Mouse (Mus musculus) erythroid progenitor cell, adult 5-6 weeks (primary cell): ENCODE measurements around the gene Rpl32. TPM values are rescaled to one million over a fixed set of nuclear protein-coding genes. Genes with fewer than 3 reads are reported as not detected.

Source experiments
- ATAC-seq: replicated peaks from 2 replicates; pipeline ENCODE4 v1.8.0; 2016; ENCODE audit warnings: moderate number of reproducible peaks, mild to moderate bottlenecking, moderate TSS enrichment, inconsistent platforms; ENCODE audit not compliant: poor library complexity, low FRiP score, severe bottlenecking
- total RNA-seq, 2 experiments: library from RNA; stranded (forward) in 1 of 2; stranded (reverse) in 1 of 2; fragments of 150-400 nt in 1 of 2; fragments of 186-747, 209-891 nt in 1 of 2; gene quantifications; 2 replicates each; pipeline versions ENCODE4 v1.2.3 to v1.2.4; 2015 to 2017; ENCODE audit warnings: low replicate concordance in 2 of 2

Gene Rpl32
- total RNA-seq, 2 experiments from 2014 or later, result 642 to 1,002 TPM

- peak; percentile 54; the same call in 1 of the 2 replicates for ATAC-seq
Observed at GRCm38 (mm10) chr6:115821216-115821993, 12.9 kb upstream of the Rpl32 start.

GRCm38 (mm10) chr6:115818129-115818528 lies 9.6 kb upstream of the Rpl32 start:
- ATAC-seq, result no peak

- ATAC-seq, result no peak
Observed at GRCm38 (mm10) chr6:115815041-115815440, 6.5 kb upstream of the Rpl32 start.

GRCm38 (mm10) chr6:115814104-115814503 lies 5.6 kb upstream of the Rpl32 start:
- peak; percentile 86 for ATAC-seq

- no peak for ATAC-seq
Observed at GRCm38 (mm10) chr6:115811606-115812005, 3.1 kb upstream of the Rpl32 start.

- ATAC-seq, result peak; percentile 44; the same call in 1 of the 2 replicates
Observed at GRCm38 (mm10) chr6:115808196-115808487, 405 bp downstream of the Rpl32 start.

GRCm38 (mm10) chr6:115807464-115808195 lies 917 bp downstream of the Rpl32 start:
- ATAC-seq, result no peak

- ATAC-seq, result no peak
Observed at GRCm38 (mm10) chr6:115804432-115805192, 3.9 kb downstream of the Rpl32 start.

GRCm38 (mm10) chr6:115803541-115804382 lies 4.8 kb downstream of the Rpl32 start:
- ATAC-seq, result no peak

- ATAC-seq, result no peak
Observed at GRCm38 (mm10) chr6:115801811-115802210, 6.7 kb downstream of the Rpl32 start.

GRCm38 (mm10) chr6:115792691-115793215 lies 15.8 kb downstream of the Rpl32 start:
- ATAC-seq, result no peak

GRCm38 (mm10) chr6:115791842-115792686 lies 16.5 kb downstream of the Rpl32 start:
- ATAC-seq, result 0 out of 2 replicates have a peak, but pooled peaks have one; percentile 41

GRCm38 (mm10) chr6:115791016-115791415 lies 17.5 kb downstream of the Rpl32 start:
- ATAC-seq, result no peak

GRCm38 (mm10) chr6:115782781-115783180 lies 25.8 kb downstream of the Rpl32 start:
- no peak for ATAC-seq

GRCm38 (mm10) chr6:115776363-115776762 lies 32.2 kb downstream of the Rpl32 start:
- no peak for ATAC-seq

- no peak for ATAC-seq
Observed at GRCm38 (mm10) chr6:115775838-115776237, 32.7 kb downstream of the Rpl32 start.

- no peak for ATAC-seq
Observed at GRCm38 (mm10) chr6:115774501-115774921, 34.0 kb downstream of the Rpl32 start, which contains the start of gene Cand2. Cand2 (plus strand) TSS chr6:115774538.

GRCm38 (mm10) chr6:115773966-115774413 lies 34.6 kb downstream of the Rpl32 start:
- ATAC-seq, result no peak
